Mouse (Mus musculus) intestine, postnatal 0 days (tissue): ENCODE data around the gene Wdr26. TPM values are rescaled to one million over a fixed set of nuclear protein-coding genes. Genes with fewer than 3 reads are reported as not detected.

Experiments used
- ATAC-seq: fragments of 200-750 bp; cut with Nextera tagmentation; 2 replicates; pipeline ENCODE4 v1.8.0; 2017; ENCODE audit warnings: mild to moderate bottlenecking, moderate TSS enrichment, moderate library complexity
- H3K27ac ChIP-seq: fragments of 300-500 bp; sonication (generic); 2 replicates; pipeline ENCODE4 v1.5.1; 2014; ENCODE audit warnings: mild to moderate bottlenecking, low read depth, low read length, moderate library complexity
- H3K27me3 ChIP-seq: fragments of 300-500 bp; sonication (generic); replicated peaks from 2 replicates; pipeline ENCODE4 v1.6.1; 2014; ENCODE audit warnings: low read length, mixed read lengths; ENCODE audit not compliant: control insufficient read depth, insufficient read depth
- H3K36me3 ChIP-seq: fragments of 300-500 bp; sonication (generic); 2 replicates; pipeline ENCODE4 v1.6.1; 2014; ENCODE audit warnings: mild to moderate bottlenecking, moderate library complexity; ENCODE audit not compliant: control insufficient read depth, insufficient read depth
- H3K4me1 ChIP-seq: fragments of 300-500 bp; sonication (generic); replicated peaks from 2 replicates; pipeline ENCODE4 v1.6.1; 2014; ENCODE audit warnings: antibody characterized with exemption, low read length, mixed read lengths; ENCODE audit not compliant: control insufficient read depth, insufficient read depth
- H3K4me2 ChIP-seq: fragments of 300-500 bp; sonication (generic); replicated peaks from 2 replicates; pipeline ENCODE4 v1.6.1; 2014; ENCODE audit warnings: low read depth, mild to moderate bottlenecking, moderate library complexity
- H3K4me3 ChIP-seq: fragments of 300-500 bp; sonication (generic); 2 replicates; pipeline ENCODE4 v1.5.1; 2014; ENCODE audit warnings: low read depth, low read length
- H3K9ac ChIP-seq: fragments of 300-500 bp; sonication (generic); 2 replicates; pipeline ENCODE4 v1.6.1; 2014; ENCODE audit warnings: mild to moderate bottlenecking, low read depth, low read length
- H3K9me3 ChIP-seq: fragments of 300-500 bp; sonication (generic); 2 replicates; pipeline ENCODE4 v1.6.1; 2016; ENCODE audit warnings: mixed run types; ENCODE audit not compliant: control insufficient read depth
- CTCF ChIP-seq: sonication (generic); IDR thresholded peaks from 2 replicates; pipeline ENCODE4 v1.5.1; 2016; ENCODE audit warnings: low read depth, mild to moderate bottlenecking, control low read depth, antibody characterized with exemption, moderate library complexity
- WGBS: fragments of 180-500 bp; shearing (Covaris S2); extraction: QIAGEN DNeasy Blood & Tissue Kit; methylation state at CpG from one replicate; pipeline ENCODE4 v1.1.7; 2014; 5-methylcytosine and 5-hydroxymethylcytosine counted together
- polyA plus RNA-seq: library from polyadenylated mRNA; unstranded; fragments of >200 nt; fragmentation: Nextera tagmentation; extraction: Ambion mirVana; gene quantifications from 2 replicates; pipeline ENCODE4 v1.2.1, GENCODE M21; 2015

Gene Wdr26
- polyA plus RNA-seq, 1 experiment from 2014 or later = 29.3 TPM

DNA sequence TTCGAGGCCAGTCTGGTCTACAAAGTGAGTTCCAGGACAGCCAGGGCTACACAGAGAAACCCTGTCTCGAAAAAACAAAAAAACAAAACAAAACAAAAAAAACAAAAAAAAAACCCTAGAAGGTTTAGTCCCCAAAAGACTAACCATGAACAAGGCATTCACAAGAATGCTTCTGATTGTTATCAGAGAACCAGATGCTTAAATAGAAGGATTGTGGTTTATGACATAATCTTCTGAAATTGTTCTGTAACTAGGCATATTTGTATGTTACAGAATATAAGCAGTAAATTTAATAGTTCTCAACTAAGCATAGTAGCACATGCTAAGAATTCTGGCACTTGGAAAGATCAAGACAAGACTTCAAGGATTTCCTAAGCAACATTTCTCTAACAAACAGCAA lies 87.7 kb downstream of the Wdr26 start:
- WGBS = 100% methylated on average over 2 of the region's 2 CpGs
- no peak for TF ChIP-seq CTCF

More for the DNA sequence above, 87.7 kb downstream of the Wdr26 start:
- H3K4me2 ChIP-seq = no peak overlapping the region
- H3K9me3 ChIP-seq = no peaks in the 10 kb centered on the region
- ATAC-seq = no peak
- H3K4me1 ChIP-seq = no peaks in the 10 kb centered on the region
- H3K9ac ChIP-seq = no peak overlapping the region
- no peaks in the 10 kb centered on the region for H3K27me3 ChIP-seq
- H3K27ac ChIP-seq = no peak overlapping the region
- peaks cover 67% of the 10 kb centered on the region for H3K36me3 ChIP-seq
- no peak overlapping the region for H3K4me3 ChIP-seq

Other genes with a start within 250 kb of the Wdr26 start
- 4.3 and 4.9 TPM in 2 replicates for gene Ephx1, start 191.1 kb downstream of the Wdr26 start, polyA plus RNA-seq
- gene 9130409I23Rik, start 160.8 kb downstream of the Wdr26 start, polyA plus RNA-seq = 0.09 TPM in 1 of 2 replicates, not detected in the other
- gene Nvl, start 67.8 kb downstream of the Wdr26 start, polyA plus RNA-seq = 7.3 and 8.5 TPM in 2 replicates
- gene Cnih4, start 67.3 kb downstream of the Wdr26 start, polyA plus RNA-seq = 107 and 120 TPM in 2 replicates
- gene Cnih3, start 140.6 kb upstream of the Wdr26 start, polyA plus RNA-seq = 0.13 and 0.25 TPM in 2 replicates